Mouse (Mus musculus) stomach, postnatal 0 days (tissue): ENCODE data around the gene Serp2. TPM values are rescaled to one million over a fixed set of nuclear protein-coding genes. Genes with fewer than 3 reads are reported as not detected.

Source experiments
- ATAC-seq: fragments of 200-750 bp; cut with Nextera tagmentation; 2 replicates; pipeline ENCODE4 v1.8.0; 2017; ENCODE audit not compliant: low FRiP score, low TSS enrichment
- DNase-seq: peaks from one replicate; pipeline ENCODE4 v3.0.0-alpha.2; 2016; ENCODE audit warnings: low spot score
- H3K27ac ChIP-seq: fragments of 300-500 bp; sonication (generic); replicated peaks from 2 replicates; pipeline ENCODE4 v1.5.1; 2014; ENCODE audit warnings: mild to moderate bottlenecking, control low read depth
- H3K27me3 ChIP-seq: fragments of 300-500 bp; sonication (generic); 2 replicates; pipeline ENCODE4 v1.6.1; 2014; ENCODE audit warnings: low read length; ENCODE audit not compliant: control insufficient read depth, insufficient read depth
- H3K36me3 ChIP-seq: fragments of 300-500 bp; sonication (generic); 2 replicates; pipeline ENCODE4 v1.6.1; 2014; ENCODE audit warnings: low read length, mixed read lengths; ENCODE audit not compliant: control insufficient read depth, insufficient read depth
- H3K4me1 ChIP-seq: fragments of 300-500 bp; sonication (generic); replicated peaks from 2 replicates; pipeline ENCODE4 v1.6.1; 2014; ENCODE audit warnings: antibody characterized with exemption; ENCODE audit not compliant: control insufficient read depth, insufficient read depth
- H3K4me2 ChIP-seq: fragments of 300-500 bp; sonication (generic); replicated peaks from 2 replicates; pipeline ENCODE4 v1.6.1; 2014; ENCODE audit warnings: low read depth, mild to moderate bottlenecking, control low read depth, moderate library complexity
- H3K4me3 ChIP-seq: fragments of 300-500 bp; sonication (generic); 2 replicates; pipeline ENCODE4 v1.5.1; 2014; ENCODE audit warnings: low read depth, low read length, control low read depth
- H3K9ac ChIP-seq: fragments of 300-500 bp; sonication (generic); 2 replicates; pipeline ENCODE4 v1.6.1; 2014; ENCODE audit warnings: mild to moderate bottlenecking, low read length, control low read depth, mixed read lengths
- H3K9me3 ChIP-seq: fragments of 300-500 bp; sonication (generic); 2 replicates; pipeline ENCODE4 v1.6.1; 2016; ENCODE audit warnings: low read length; ENCODE audit not compliant: control insufficient read depth
- CTCF ChIP-seq: IDR thresholded peaks from 2 replicates; pipeline ENCODE4 v1.5.1; 2016; ENCODE audit warnings: antibody characterized with exemption, low read depth, mild to moderate bottlenecking, moderate library complexity
- EP300 ChIP-seq: optimal IDR thresholded peaks from 2 replicates; pipeline ENCODE3; 2016; ENCODE audit warnings: antibody characterized with exemption
- WGBS: fragments of 180-500 bp; shearing (Covaris S2); extraction: QIAGEN DNeasy Blood & Tissue Kit; methylation state at CpG from one replicate; pipeline ENCODE4 v1.1.7; 2014; 5-methylcytosine and 5-hydroxymethylcytosine counted together
- polyA plus RNA-seq: library from polyadenylated mRNA; unstranded; fragments of >200 nt; fragmentation: Nextera tagmentation; extraction: Ambion mirVana; gene quantifications from 2 replicates; pipeline ENCODE4 v1.2.1, GENCODE M21; 2015

The Serp2 gene
- polyA plus RNA-seq, 1 experiment from 2014 or later, result 7.4 TPM

DNA sequence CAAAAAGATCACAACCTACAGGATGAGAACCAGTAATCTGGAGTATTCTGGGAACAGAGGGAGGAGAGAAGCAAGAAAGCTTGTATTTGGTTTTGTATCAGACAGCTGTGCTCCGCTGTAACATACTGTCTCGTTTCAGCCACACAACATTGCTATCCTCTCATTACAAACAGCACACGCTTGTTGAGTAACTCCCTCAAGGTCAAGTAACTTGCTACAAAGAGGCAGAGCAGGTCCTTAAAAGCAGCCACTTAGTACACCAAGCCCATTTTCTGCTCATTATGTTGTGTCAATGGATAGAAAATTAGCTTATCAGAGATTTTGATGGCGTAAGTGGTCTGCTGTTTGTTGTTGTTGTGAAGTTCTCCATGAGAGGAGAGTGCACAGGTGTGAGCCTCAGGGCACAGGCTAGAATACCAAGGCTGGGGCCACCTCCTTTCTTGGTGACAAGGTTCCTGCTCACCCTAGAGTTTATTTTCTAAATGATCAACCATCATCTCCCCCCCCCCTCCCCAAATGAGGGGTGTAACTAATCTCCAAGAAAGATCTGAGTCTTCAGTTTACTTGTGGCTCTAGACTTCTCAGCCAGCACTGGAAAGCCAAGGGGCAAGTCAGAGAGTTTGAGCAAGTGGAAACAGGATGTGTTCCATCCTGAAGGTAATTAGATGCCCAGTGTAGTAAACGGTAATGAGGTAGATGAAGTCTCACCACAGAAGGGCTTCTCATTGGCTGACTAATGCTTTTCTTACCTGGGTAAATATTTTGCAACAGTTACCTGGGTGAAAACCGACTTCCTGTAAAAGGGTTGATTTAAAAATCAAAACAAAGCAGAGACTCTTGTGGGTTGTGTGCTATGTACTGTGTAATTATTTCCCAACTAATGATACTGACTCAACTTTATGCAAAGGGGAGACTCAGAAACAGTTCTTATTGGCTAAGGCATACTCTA is 25.6 kb upstream of the Serp2 start:
- Histone ChIP-seq H3K27ac (no peak overlapping the region), H3K9me3 (no peaks in the 10 kb centered on the region), H3K4me3 (no peak overlapping the region), H3K36me3 (no peaks in the 10 kb centered on the region), H3K27me3 (no peaks in the 10 kb centered on the region), H3K4me1 (no peaks in the 10 kb centered on the region), H3K9ac (no peak overlapping the region), H3K4me2 (no peak overlapping the region)
- ATAC-seq, result peak; percentile 69
- TF ChIP-seq CTCF (no peak), EP300 (no peak)
- 65% methylated on average over 6 of the region's 6 CpGs for WGBS
- no peak for DNase-seq

DNA sequence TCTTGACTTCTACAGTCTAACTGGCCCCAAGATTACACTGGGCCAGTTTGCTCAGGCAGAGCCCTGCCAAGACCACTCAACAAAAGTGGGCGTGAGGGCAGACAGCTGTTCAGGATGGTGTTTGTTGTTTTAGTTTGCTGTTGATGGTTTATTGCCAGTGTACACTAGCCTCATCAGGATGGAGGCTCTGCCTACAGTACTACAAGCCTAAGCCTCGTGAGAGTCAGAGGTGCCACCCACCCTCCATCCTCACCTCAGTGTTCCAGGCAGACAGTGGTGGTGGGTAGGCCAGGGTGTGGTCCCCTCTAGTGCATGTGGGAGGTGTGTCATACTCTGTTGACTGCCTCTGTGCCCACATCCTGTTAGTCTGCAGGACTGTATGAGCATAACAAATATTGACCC is 23.0 kb upstream of the Serp2 start:
- Histone ChIP-seq H3K9me3 (no peaks in the 10 kb centered on the region), H3K36me3 (no peaks in the 10 kb centered on the region), H3K4me2 (no peak overlapping the region), H3K9ac (no peak overlapping the region), H3K27me3 (no peaks in the 10 kb centered on the region), H3K27ac (no peak overlapping the region), H3K4me1 (no peaks in the 10 kb centered on the region), H3K4me3 (no peak overlapping the region)
- DNase-seq, result no peak
- TF ChIP-seq CTCF, result no peak
- no peak for TF ChIP-seq EP300
- ATAC-seq, result peak; percentile 40; the same call in 1 of the 2 replicates
- WGBS, result 62% methylated on average over 2 of the region's 2 CpGs

DNA sequence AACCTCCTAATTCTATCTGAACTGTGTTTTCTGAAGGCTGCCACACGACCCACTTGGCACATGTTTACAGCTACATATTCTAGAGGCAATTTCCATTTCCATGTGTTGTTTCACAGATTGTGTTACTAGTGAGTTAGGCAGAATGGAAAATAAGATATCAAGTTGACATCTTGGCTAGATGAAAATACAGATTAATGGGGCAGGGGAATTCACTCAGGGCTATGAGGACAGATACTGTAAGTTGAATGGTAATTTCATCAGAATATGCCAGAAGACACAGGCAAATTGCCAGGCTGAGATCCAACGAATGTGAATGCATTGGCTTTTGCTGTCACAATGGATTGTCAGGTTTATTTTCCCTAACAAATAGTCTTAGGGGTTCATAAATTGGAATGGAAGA is 21.2 kb upstream of the Serp2 start:
- H3K27me3 ChIP-seq, result no peaks in the 10 kb centered on the region
- DNase-seq, result no peak
- no peaks in the 10 kb centered on the region for H3K36me3 ChIP-seq
- H3K4me2 ChIP-seq, result no peak overlapping the region
- no peak overlapping the region for H3K9ac ChIP-seq
- no peaks in the 10 kb centered on the region for H3K9me3 ChIP-seq
- no peak overlapping the region for H3K27ac ChIP-seq
- TF ChIP-seq CTCF (no peak), EP300 (no peak)
- no peak overlapping the region for H3K4me3 ChIP-seq
- no peak for ATAC-seq
- H3K4me1 ChIP-seq, result no peaks in the 10 kb centered on the region
- 47% methylated on average over 2 of the region's 2 CpGs for WGBS

DNA sequence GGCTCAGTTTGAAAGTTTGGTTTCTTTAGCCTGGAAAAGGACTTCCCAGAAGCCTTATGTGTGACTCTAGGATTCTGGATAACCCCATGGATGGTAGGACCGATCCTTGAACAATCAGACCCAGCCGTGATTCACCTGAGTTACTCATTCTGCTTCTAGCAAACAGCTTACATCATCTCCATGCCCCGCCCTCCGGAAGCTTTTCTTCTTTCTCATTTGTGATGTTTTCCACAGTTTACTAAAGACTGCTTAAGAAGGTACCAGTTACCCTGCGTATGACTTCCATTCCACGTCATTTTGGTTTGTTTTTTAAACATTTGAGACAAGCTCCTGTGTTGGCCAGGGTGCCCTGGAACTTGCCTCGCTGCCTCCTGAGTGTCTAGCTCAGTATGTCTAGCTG is 13.6 kb upstream of the Serp2 start:
- H3K27ac ChIP-seq, result no peak overlapping the region
- peak; percentile 91 for ATAC-seq

DNA sequence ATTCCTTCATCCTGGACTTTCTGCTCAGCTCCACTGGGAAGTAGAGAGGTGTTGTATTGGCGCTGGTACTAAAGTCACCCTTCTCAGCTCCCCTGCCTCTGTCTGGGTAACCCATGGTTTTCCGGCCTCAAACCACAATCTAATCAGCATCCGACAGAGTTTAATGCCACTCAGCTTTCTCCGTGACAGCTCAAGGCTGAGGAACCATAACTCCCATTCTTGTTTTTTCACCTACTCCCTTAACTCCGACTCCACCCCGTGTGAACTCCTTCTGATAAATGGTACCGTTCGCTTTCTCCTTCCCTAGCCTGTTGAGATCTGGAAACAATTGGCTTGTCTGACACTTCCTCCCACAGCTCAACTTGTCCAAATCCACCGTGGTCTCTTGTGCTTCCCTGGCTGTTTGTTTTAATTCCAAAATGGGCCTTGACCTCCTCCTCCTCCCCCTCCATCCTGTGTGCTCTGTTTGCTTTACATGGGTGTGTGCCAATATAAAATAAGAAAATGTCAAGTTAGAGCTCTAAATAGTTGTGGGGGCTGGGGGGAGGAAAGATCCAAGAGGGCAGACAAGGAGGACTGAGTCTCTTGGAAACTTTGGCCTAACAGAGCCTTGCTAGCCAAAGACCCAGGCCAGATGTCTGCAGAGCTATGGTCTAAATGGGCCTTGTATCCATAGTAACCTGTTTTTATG is 12.7 kb upstream of the Serp2 start:
- peaks cover 5% of the 10 kb centered on the region for H3K4me1 ChIP-seq
- H3K9me3 ChIP-seq, result no peaks in the 10 kb centered on the region
- H3K9ac ChIP-seq, result no peak overlapping the region
- H3K36me3 ChIP-seq, result no peaks in the 10 kb centered on the region
- H3K27me3 ChIP-seq, result no peaks in the 10 kb centered on the region
- WGBS, result 15% methylated on average over 9 of the region's 9 CpGs
- TF ChIP-seq EP300 (no peak), CTCF (no peak)
- H3K4me3 ChIP-seq, result no peak overlapping the region
- H3K4me2 ChIP-seq, result peak overlapping the region; percentile 20; the same call in 1 of the 2 replicates
- ATAC-seq (peak; percentile 51), DNase-seq (peak; percentile 26)
- H3K27ac ChIP-seq, result 0 out of 2 replicates have a peak overlapping the region, but pooled peaks have one; percentile 24

More for the DNA sequence above, 13.6 kb upstream of the Serp2 start:
- DNase-seq, result peak; percentile 75
- Histone ChIP-seq H3K4me3 (no peak overlapping the region), H3K4me2 (no peak overlapping the region), H3K27me3 (no peaks in the 10 kb centered on the region), H3K9me3 (no peaks in the 10 kb centered on the region), H3K4me1 (peaks cover 5% of the 10 kb centered on the region), H3K36me3 (no peaks in the 10 kb centered on the region), H3K9ac (no peak overlapping the region)
- WGBS, result 57% methylated on average over 7 of the region's 7 CpGs
- TF ChIP-seq CTCF (no peak), EP300 (no peak)
